Mouse (Mus musculus): Measurements from ENCODE around the gene Hs3st4.

The Hs3st4 gene

GRCm38 (mm10) chr7:124347218-124348017, 364.7 kb downstream of the Hs3st4 start:
- DNase-seq (ENCODE audit: low spot score): peak; percentile 41

- DNase-seq (ENCODE audit: low spot score): no peak
Measured at GRCm38 (mm10) chr7:124354035-124354434, 371.4 kb downstream of the Hs3st4 start.

GRCm38 (mm10) chr7:124358068-124358467, 375.4 kb downstream of the Hs3st4 start:
- DNase-seq (ENCODE audit: low spot score): no peak

DNA sequence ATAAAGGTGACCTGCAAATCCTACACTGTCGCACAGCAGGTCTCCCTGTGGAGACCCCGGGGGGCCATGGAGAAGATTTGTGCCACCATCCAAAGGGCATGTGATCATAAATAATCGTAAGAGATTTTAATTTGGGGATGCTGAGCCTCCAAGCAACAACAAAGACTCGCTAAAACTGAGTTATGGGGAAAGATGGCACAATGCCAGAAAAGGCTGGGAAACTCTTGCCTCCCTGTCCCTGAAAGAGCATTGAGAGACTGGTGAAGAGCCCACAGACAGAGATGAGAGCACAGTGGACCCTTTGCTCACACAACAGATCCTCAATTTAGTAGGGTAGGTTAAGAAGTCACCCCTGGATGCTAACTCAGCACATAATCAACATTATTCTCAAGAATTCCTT, 377.2 kb downstream of the Hs3st4 start:
- DNase-seq (ENCODE audit: low spot score): no peak

- DNase-seq (ENCODE audit: low spot score): no peak
Measured at GRCm38 (mm10) chr7:124372297-124372696, 389.6 kb downstream of the Hs3st4 start.

DNA sequence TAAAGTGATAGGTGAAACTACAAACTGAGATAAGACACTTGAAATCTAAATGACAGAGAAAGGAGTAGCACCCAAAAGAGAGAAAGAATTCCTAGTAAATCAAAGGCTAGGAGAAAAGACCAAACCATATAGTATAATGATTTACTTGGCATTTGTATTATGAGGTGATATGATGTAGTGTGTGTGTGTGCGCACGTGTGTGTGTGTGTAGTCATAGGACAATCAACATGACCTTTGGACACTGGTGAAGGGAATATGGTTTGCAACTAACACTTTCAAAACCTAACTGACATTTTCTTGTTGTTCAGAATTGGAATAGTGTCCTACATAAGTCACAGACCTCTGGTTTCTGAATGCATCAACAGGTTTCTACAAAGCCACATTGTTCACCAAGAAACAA, 390.0 kb downstream of the Hs3st4 start:
- DNase-seq (ENCODE audit: low spot score): no peak

- no peak for DNase-seq (ENCODE audit: low spot score)
Measured at GRCm38 (mm10) chr7:124383489-124383888, 400.8 kb downstream of the Hs3st4 start.

DNA sequence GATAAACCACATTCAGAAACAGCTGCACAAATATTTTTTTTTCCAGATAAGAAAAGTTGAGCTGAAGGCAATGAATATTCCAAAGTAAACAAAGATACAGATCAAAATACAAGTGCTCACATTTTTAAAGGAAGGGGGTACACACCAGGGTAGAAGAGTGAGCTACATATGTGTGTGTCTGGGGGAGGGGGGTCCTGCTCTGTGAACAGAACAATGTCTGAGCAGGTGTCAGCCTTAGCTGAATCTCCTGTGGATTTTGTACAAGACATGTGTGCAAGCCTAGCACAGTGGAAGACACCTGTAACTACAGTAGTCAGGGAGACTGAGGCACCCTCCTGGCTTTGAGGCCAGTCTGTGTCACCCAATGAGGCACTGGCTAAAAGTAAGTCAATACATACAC, 416.5 kb downstream of the Hs3st4 start:
- no peak for DNase-seq (ENCODE audit: low spot score)

DNA sequence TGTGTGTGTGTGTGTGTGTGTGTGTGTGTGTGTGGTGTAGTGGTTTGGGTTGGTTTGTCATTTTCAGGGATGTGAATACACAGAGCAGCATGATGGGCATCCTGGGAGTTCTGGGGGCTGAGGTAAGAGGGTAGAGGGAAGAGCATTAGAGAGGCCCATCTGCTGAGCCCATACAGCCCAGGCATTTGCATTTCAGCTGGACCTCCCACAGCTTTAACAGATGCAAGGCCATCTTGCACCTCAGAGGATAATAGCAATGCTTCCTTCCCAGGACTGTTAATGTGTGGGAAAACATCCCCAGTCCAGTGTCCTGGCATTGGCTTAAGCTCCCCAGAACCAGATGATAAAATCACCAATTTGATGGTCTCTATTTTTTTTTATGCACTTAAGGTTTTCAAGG, 444.3 kb downstream of the Hs3st4 start:
- no peak for DNase-seq (ENCODE audit: low spot score)
